Mouse (Mus musculus) midbrain, embryonic 11.5 days (tissue): ENCODE measurements around the gene Ier2. TPM values are rescaled to one million over a fixed set of nuclear protein-coding genes. Genes with fewer than 3 reads are reported as not detected.

Source experiments
- ATAC-seq: fragments of 200-750 bp; cut with Nextera tagmentation; 2 replicates; pipeline ENCODE4 v1.8.0; 2017; ENCODE audit warnings: moderate TSS enrichment, moderate library complexity; ENCODE audit not compliant: low FRiP score
- DNase-seq: peaks from one replicate; pipeline ENCODE4 v3.0.0; 2015; ENCODE audit warnings: low spot score; ENCODE audit errors: missing footprints
- H3K27ac ChIP-seq: fragments of 300-500 bp; sonication (generic); 2 replicates; pipeline ENCODE4 v1.5.1; 2014; ENCODE audit warnings: low read depth, low read length
- H3K27me3 ChIP-seq: fragments of 300-500 bp; sonication (generic); 2 replicates; pipeline ENCODE4 v1.6.1; 2014; ENCODE audit warnings: mild to moderate bottlenecking, low read length, moderate library complexity, mixed read lengths; ENCODE audit not compliant: control insufficient read depth, insufficient read depth
- H3K36me3 ChIP-seq: fragments of 300-500 bp; sonication (generic); 2 replicates; pipeline ENCODE4 v1.6.1; 2014; ENCODE audit warnings: mild to moderate bottlenecking, low read length, moderate library complexity, mixed read lengths; ENCODE audit not compliant: control insufficient read depth, insufficient read depth
- H3K4me1 ChIP-seq: fragments of 300-500 bp; sonication (generic); 2 replicates; pipeline ENCODE4 v1.6.1; 2014; ENCODE audit warnings: low read length; ENCODE audit not compliant: control insufficient read depth, insufficient read depth
- H3K4me2 ChIP-seq: fragments of 300-500 bp; sonication (generic); 2 replicates; pipeline ENCODE4 v1.6.1; 2014; ENCODE audit warnings: mild to moderate bottlenecking, moderate library complexity
- H3K4me3 ChIP-seq: fragments of 300-500 bp; sonication (generic); 2 replicates; pipeline ENCODE4 v1.5.1; 2014; ENCODE audit warnings: low read depth, low read length
- H3K9ac ChIP-seq: fragments of 300-500 bp; sonication (generic); 2 replicates; pipeline ENCODE4 v1.6.1; 2014; ENCODE audit warnings: low read length
- H3K9me3 ChIP-seq: fragments of 300-500 bp; sonication (generic); 2 replicates; pipeline ENCODE4 v1.6.1; 2016; ENCODE audit warnings: low read length; ENCODE audit not compliant: control insufficient read depth
- WGBS: fragments of 180-500 bp; shearing (Covaris S2); extraction: QIAGEN DNeasy Blood & Tissue Kit; methylation state at CpG from one replicate; pipeline ENCODE4 v1.1.7; 2014; 5-methylcytosine and 5-hydroxymethylcytosine counted together
- polyA plus RNA-seq: library from polyadenylated mRNA; unstranded; fragments of >200 nt; fragmentation: Nextera tagmentation; extraction: Ambion mirVana; gene quantifications from 2 replicates; pipeline ENCODE4 v1.2.1, GENCODE M21; 2014

Gene Ier2
- polyA plus RNA-seq, 1 experiment from 2014 or later = 52.9 TPM

DNA sequence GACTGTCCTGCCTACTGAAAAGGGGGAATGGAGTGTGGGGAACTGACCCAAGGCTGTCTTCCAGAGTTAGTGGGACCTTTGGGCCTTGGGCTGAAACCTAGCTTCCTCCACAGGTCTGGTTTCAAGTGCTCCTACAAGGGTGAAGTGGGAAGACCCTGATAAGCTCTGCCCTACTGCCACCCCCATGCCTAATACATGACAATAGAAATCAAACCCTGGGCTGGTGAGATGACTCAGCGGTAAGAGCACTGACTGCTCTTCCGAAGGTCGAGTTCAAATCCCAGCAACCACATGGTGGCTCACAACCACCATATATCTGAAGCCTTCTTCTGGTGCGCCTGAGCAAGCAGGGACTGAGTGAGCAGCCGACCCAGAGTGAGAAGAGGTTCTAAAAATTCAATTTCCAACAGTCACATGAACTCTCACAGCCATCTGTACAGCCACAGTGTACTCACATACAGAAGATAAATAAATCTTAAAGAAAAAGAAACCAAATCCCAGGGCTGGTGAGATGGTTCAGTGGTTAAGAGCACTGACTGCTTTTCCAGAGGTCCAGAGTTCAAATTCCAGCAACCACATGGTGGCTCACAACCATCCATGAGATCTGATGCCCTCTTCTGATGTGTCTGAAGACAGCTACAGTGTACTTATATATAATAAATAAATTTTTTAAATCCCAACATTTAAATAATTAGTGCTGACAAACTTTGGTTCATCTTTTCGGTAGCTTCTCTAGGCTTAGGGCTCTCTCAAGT lies 6.3 kb upstream of the Ier2 start:
- Histone ChIP-seq H3K4me3 (no peak overlapping the region), H3K36me3 (peaks cover 6% of the 10 kb centered on the region), H3K9ac (no peak overlapping the region), H3K27ac (no peak overlapping the region), H3K4me1 (peaks cover 4% of the 10 kb centered on the region; the same call in 1 of the 2 replicates), H3K27me3 (no peaks in the 10 kb centered on the region), H3K4me2 (no peak overlapping the region), H3K9me3 (no peaks in the 10 kb centered on the region)
- 83% methylated on average over 6 of the region's 6 CpGs for WGBS
- ATAC-seq (no peak), DNase-seq (no peak)

DNA sequence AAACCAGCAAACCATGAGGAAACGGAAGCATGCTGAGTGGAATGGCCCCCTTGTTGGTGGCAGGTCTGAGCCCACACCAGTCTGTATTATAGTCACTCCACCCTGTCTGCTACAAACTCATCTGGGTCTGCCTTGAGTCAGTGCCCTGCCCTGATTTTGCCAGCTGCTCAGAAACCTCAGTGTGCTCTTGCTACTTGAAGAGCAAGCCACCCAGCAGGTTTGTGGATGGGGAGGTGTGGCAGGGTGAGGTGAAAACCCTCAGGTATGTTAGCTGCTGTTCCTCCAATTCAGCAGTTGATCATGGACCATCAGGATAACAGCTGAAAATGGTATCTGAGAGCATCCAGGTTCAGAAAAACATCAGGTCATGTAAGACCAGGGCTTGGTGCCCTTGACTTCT lies 5.4 kb upstream of the Ier2 start:
- DNase-seq (no peak), ATAC-seq (no peak)
- no peak overlapping the region for H3K4me3 ChIP-seq
- H3K4me2 ChIP-seq = no peak overlapping the region
- H3K9ac ChIP-seq = no peak overlapping the region
- H3K9me3 ChIP-seq = no peaks in the 10 kb centered on the region
- H3K4me1 ChIP-seq = peaks cover 8% of the 10 kb centered on the region
- no peak overlapping the region for H3K27ac ChIP-seq
- peaks cover 6% of the 10 kb centered on the region for H3K36me3 ChIP-seq
- no peaks in the 10 kb centered on the region for H3K27me3 ChIP-seq
- WGBS = 78% methylated on average over 1 of the region's 1 CpGs

DNA sequence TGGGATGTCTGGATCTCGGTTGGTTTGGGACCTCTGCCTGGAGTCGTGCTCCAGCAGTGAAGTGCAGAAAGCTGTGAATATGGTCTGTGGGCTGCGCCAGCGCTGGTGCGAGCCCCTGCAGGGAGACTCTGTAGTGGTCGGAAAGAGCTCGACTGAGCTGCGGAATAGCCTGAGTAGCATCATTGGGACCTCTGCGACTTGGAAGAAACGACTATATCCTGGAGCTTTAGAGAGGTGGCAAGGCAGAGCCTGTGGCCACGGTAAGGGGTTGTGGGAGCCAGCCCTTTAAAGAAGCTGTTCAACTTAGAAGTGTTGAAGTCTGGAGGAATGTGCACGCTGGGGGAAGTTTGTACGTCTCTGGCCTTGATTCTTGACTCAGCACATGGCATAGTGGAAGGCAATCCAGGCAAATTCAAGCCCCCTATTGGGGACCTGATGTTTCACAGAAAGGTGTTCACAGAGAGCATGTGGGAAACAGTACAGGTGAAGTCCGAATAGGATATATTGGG lies 2.8 kb upstream of the Ier2 start:
- Histone ChIP-seq H3K4me3 (peak overlapping the region; percentile 59), H3K9me3 (no peaks in the 10 kb centered on the region), H3K27ac (peak overlapping the region; percentile 50), H3K27me3 (no peaks in the 10 kb centered on the region), H3K4me1 (peaks cover 26% of the 10 kb centered on the region), H3K9ac (peak overlapping the region; percentile 68), H3K4me2 (peak overlapping the region; percentile 99), H3K36me3 (peaks cover 6% of the 10 kb centered on the region)
- 3% methylated on average over 14 of the region's 14 CpGs for WGBS
- ATAC-seq (no peak), DNase-seq (no peak)

DNA sequence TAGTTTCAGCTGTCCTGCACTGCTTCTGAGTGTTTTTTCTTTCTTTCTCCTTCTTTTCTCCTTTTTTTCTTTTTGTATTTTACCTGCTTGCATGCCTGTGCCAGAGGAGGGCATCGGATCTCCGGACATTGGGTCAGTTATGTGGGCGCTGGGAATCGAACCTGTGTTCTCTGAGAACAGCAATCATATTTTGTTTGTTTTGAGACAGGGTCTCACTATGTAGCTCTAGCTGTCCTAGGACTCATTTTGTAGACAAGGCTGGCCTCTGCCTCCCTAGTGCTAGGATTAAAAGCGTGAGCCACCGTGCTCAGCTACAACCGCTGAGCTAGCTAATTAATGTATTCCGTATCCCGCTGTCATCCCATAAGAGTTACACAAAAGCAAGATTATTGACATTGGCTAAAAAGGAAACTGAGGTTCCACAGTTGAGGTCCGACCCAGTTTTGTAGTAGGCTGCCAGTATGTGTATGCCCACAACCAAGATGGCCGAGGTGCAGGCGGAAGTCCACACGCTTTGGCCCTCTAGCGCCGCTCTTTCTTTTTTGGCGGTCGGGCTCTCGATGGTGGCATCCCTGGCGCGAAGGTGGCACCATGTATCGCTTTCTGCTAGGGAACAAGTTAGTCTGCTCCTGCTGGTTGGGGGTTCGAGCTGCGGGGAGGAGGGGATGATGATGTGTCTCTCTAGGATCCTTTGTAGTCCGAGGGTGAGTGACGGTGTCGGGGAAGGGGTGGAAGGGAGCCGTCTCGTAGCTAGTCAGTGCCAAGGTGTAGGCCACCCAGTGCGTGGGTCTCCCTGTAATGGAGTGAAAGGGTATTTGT lies 2.1 kb upstream of the Ier2 start:
- DNase-seq = peak; percentile 99
- H3K36me3 ChIP-seq = peaks cover 3% of the 10 kb centered on the region; the same call in 1 of the 2 replicates
- ATAC-seq = peak; percentile 51
- H3K9ac ChIP-seq = peak overlapping the region; percentile 68
- no peaks in the 10 kb centered on the region for H3K9me3 ChIP-seq
- H3K4me2 ChIP-seq = peak overlapping the region; percentile 99
- peaks cover 32% of the 10 kb centered on the region for H3K4me1 ChIP-seq
- no peaks in the 10 kb centered on the region for H3K27me3 ChIP-seq
- under 1% methylated on average over 29 of the region's 29 CpGs for WGBS
- peak overlapping the region; percentile 80 for H3K27ac ChIP-seq
- H3K4me3 ChIP-seq = peak overlapping the region; percentile 59

DNA sequence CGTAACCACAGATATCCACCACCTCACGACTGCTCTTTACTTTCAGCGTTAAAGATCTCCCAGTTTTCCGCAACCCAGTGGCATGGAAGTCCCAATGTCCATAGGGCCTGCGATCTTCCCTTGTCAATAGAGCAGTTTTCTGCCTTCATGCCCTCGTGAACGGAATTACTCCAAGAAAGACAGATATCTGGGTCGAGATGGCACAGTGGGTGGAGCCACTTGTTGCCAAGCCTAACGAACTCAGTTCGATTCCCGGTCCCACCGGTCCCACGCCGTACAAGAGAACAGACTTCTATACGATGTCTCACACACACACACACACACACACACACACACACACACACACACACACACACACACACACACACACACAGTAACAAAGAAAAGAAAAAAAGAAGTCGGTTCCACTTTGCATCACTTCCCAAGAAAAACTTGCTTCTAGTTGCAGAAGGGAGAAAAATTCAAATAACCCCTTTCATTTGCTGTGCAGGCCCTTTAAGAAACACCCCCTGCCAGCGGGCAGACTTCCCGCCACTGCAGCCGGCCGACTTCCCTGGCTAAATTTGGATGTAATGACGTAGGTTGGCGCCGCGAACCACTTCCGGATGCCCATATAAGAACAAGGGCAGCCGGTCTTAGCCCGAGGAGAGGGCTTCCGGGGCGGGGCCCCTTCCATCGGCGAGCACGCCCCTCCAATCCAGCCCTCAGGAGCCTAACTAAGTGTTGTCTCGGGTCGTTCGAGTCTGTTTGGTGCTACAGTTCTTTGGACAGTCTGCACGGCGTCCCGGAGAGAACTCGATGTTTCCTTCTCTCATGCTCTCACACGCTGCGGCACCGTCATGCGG lies 1.1 kb upstream of the Ier2 start:
- peak; percentile 84 for ATAC-seq
- H3K36me3 ChIP-seq = peaks cover 3% of the 10 kb centered on the region; the same call in 1 of the 2 replicates
- H3K9me3 ChIP-seq = no peaks in the 10 kb centered on the region
- H3K4me3 ChIP-seq = peak overlapping the region; percentile 59
- H3K27ac ChIP-seq = peak overlapping the region; percentile 80
- H3K27me3 ChIP-seq = no peaks in the 10 kb centered on the region
- 3% methylated on average over 43 of the region's 43 CpGs for WGBS
- H3K9ac ChIP-seq = peak overlapping the region; percentile 88
- peaks cover 40% of the 10 kb centered on the region for H3K4me1 ChIP-seq
- DNase-seq = peak; percentile 99
- H3K4me2 ChIP-seq = peak overlapping the region; percentile 99

DNA sequence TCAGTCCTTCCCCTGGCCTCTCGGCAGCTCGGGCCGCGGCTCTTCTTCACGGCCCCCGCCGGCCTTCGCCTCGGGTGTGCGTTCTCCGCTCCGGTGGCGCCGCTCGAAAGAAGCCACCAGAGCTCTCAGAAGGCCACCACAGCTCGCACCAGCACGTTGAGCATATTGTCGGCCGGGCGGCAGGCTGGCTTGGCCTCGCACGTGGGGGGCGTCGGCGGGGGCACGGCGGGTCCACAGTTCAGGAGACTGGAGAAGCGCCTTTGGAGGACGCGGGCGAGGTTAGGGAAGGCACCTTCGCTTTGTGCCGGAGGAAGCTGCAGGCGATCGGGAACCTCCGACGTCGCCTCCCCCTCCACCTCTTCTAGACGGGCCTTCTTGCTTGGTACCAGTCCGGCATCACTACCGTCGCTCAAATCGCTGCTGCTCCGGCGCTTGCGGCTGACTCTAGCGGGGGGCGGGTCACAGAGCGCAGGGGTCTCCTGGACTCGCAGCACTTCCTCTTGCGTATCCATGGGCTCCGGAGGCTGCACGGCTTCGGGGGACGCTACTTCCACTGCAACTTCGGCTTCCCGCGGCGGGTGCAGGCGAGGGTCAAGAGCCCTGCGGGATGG lies 586 bp downstream of the Ier2 start:
- Histone ChIP-seq H3K4me1 (peaks cover 40% of the 10 kb centered on the region), H3K9ac (peak overlapping the region; percentile 88), H3K36me3 (no peaks in the 10 kb centered on the region), H3K27ac (peak overlapping the region; percentile 81), H3K27me3 (no peaks in the 10 kb centered on the region), H3K9me3 (no peaks in the 10 kb centered on the region), H3K4me3 (peak overlapping the region; percentile 59), H3K4me2 (peak overlapping the region; percentile 99)
- WGBS = under 1% methylated on average over 60 of the region's 61 CpGs
- ATAC-seq (peak; percentile 8), DNase-seq (peak; percentile 98)

DNA sequence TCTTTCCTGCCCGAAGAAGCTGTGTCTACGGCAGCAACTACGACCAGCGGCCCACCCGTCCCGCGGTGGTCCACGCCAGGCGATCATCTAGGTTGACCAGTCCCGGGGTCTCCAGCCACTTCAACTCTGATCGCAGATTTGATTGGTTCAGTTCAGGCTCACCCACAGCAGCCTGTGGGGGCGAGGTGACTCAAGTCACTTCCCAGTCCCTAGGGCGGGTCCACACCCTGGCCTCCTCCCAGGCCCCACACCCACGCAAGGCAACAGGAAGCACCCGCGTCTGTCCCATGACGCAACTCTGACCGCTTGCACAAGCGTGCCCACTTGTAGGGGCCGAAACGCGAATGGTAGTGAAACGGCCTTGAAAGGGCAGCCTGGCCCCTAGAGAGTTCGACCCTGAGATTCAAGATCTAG lies 1.2 kb downstream of the Ier2 start:
- peaks cover 45% of the 10 kb centered on the region for H3K4me1 ChIP-seq
- under 1% methylated on average over 24 of the region's 24 CpGs for WGBS
- H3K9me3 ChIP-seq = no peaks in the 10 kb centered on the region
- peak overlapping the region; percentile 88 for H3K9ac ChIP-seq
- no peaks in the 10 kb centered on the region for H3K36me3 ChIP-seq
- DNase-seq (peak; percentile 95), ATAC-seq (no peak)
- no peaks in the 10 kb centered on the region for H3K27me3 ChIP-seq
- H3K4me3 ChIP-seq = peak overlapping the region; percentile 59
- peak overlapping the region; percentile 81 for H3K27ac ChIP-seq
- peak overlapping the region; percentile 99 for H3K4me2 ChIP-seq

DNA sequence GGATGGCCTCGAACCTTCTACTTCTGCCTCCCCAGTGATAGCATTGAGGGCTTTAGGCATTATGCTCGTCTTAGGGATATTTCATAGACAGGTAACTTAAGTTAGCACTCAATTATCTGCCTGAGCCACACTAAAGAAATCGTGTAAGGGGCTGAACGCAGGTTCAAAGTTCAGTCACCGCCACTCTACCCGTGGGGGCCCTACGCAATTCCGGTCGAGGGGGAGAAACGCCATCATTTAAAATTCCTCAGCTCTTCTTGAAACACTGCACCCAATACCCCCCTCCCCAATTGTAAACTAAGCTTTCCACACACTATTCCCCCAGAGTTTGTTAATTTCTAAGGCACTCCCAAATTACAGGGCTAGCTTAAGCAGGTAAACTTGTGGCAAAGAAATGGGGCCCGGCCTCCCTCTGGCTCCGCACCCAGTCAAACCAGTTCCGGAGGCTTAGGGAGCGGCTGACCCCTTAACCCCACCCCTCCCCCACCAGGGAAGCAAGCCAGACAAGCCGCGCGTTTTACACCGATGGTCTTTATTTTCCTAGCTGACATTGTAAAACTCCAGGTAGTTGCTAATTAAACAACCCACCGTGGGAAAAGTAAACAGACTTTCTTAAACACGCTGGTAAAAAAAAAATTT lies 1.7 kb downstream of the Ier2 start:
- WGBS = under 1% methylated on average over 20 of the region's 20 CpGs
- H3K4me3 ChIP-seq = peak overlapping the region; percentile 59
- ATAC-seq (no peak), DNase-seq (peak; percentile 95)
- H3K4me1 ChIP-seq = peaks cover 48% of the 10 kb centered on the region
- H3K27ac ChIP-seq = peak overlapping the region; percentile 81
- no peaks in the 10 kb centered on the region for H3K9me3 ChIP-seq
- H3K4me2 ChIP-seq = peak overlapping the region; percentile 99
- H3K27me3 ChIP-seq = no peaks in the 10 kb centered on the region
- H3K9ac ChIP-seq = peak overlapping the region; percentile 88
- no peaks in the 10 kb centered on the region for H3K36me3 ChIP-seq
